Mouse (Mus musculus): ENCODE data around the gene Cdc37. TPM values are rescaled to one million over a fixed set of nuclear protein-coding genes. Genes with fewer than 3 reads are reported as not detected.
A peak's percentile ranks its signal among the peaks of the same experiment; 100 is the strongest.

Gene Cdc37
- total and polyA plus RNA-seq, 3 experiments: 779 to 1,631 (median 914) TPM

DNA sequence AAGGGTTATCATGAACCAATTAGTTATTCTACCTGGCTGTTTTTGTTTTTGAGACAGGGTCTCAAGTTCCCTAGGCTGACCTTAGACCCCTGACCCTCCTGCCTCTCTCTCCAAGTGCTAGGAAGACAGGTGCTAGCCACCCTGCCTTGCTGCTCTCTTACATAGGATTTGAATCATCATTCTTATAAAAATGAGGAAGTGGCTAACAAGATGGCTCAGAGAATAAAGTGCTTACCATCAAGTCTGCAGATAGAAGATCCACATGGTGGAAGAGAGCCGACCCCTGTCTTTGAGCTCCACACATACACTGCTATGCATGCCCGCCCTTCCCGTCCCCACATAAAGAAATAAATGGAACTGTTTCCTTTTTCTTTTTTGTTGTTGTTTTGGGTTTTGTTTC is 5.0 kb upstream of the Cdc37 start (continued):
- peak; percentile 72 for TF ChIP-seq ELF1 (IDR thresholded peaks at IDR 0.05; ENCODE audit: low read depth, low read length)

DNA sequence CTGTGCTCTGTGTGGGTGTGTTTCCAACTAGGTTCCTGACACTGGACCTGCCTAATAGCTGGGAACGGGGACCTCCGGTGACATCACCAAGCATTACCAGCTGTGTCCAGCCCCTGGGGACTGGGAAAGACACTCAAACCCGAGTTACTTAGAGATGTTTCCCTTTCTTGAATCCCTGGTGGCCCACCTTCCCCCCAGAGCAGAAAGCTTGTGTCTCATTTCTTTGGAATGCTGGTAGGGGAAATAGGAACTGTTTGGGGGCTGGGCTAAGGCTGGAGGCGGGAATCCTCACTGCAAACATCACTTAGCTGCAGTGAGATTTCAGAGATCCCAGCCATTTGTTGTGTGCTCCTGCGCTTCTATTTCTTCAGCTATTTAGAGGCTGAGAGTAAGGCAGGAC is 4.1 kb upstream of the Cdc37 start:
- no peak overlapping the region for H3K4me3 ChIP-seq (ENCODE audit: control insufficient read depth in 1 of 2, insufficient read depth in 1 of 2, low read depth in 2 of 2, low read length in 2 of 2)
- H3K9me3 ChIP-seq (replicated peaks; ENCODE audit: insufficient read depth, low read length): no peaks in the 10 kb centered on the region
- peaks cover 12 to 26% of the 10 kb centered on the region in 2 experiments for H3K4me1 ChIP-seq (ENCODE audit: control insufficient read depth in 1 of 2, insufficient read depth in 2 of 2, low read length in 2 of 2)
- TF ChIP-seq POLR2A (IDR thresholded peaks at IDR 0.05; ENCODE audit: control insufficient read depth in 1 of 2, insufficient read depth in 1 of 2, low read depth in 1 of 2, low read length in 2 of 2, poor library complexity in 1 of 2): 0 out of 4 replicates have a peak, but pooled peaks of 1 of the 2 experiments have one; percentile 31
- TF ChIP-seq NELFE (IDR thresholded peaks at IDR 0.05; ENCODE audit: low read depth, low read length): peak; percentile 11; the same call in 1 of the 2 replicates
- no peak for TF ChIP-seq RAD21 (IDR thresholded peaks at IDR 0.05; ENCODE audit: low read depth, low read length)
- no peak overlapping the region for H3K27ac ChIP-seq (ENCODE audit: control insufficient read depth, low read depth, low read length)
- H3K36me3 ChIP-seq (ENCODE audit: control insufficient read depth in 1 of 2, insufficient read depth in 2 of 2, low read length in 2 of 2): peaks cover 0 to 17% of the 10 kb centered on the region in 2 experiments; a peak in 2 of 4 replicates
- H3K79me2 ChIP-seq (ENCODE audit: control insufficient read depth, insufficient read depth, low read length, poor library complexity): peaks cover 12% of the 10 kb centered on the region
- H3K9ac ChIP-seq (ENCODE audit: control insufficient read depth, low read depth, low read length, poor library complexity, severe bottlenecking): no peak overlapping the region
- no peaks in the 10 kb centered on the region for H3K27me3 ChIP-seq (ENCODE audit: control insufficient read depth in 1 of 2, insufficient read depth in 2 of 2, low read length in 2 of 2)
- no peak for DNase-seq (ENCODE audit: low read depth, low spot score)

DNA sequence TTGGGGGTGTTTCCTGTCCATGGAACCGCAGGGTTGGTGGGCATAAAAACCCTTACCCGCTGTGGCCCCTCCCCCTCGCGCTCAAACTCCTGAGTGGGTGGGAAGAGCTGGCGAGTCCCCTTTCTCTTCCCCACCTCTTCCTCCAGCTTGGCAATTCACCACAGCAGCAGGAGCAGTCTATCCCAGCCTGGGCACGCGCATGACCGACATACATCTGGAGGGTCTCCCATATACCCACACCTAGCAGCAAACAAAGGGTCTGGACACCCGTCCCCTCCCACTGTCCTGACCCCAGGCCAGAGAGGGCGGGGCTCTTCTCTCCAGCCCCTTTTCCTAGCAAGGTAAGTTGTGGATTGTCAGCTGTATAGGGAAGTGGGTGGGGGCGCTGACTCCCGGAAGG is 3.5 kb upstream of the Cdc37 start:
- no peak overlapping the region; a peak in 1 of 4 replicates for H3K4me3 ChIP-seq (ENCODE audit: control insufficient read depth in 1 of 2, insufficient read depth in 1 of 2, low read depth in 2 of 2, low read length in 2 of 2)
- peaks cover 15 to 31% of the 10 kb centered on the region in 2 experiments for H3K4me1 ChIP-seq (ENCODE audit: control insufficient read depth in 1 of 2, insufficient read depth in 2 of 2, low read length in 2 of 2)
- TF ChIP-seq TAL1 (IDR thresholded peaks at IDR 0.05; ENCODE audit: low read length) (no peak), UBTF (IDR thresholded peaks at IDR 0.05; ENCODE audit: borderline replicate concordance, insufficient read depth, low read depth, low read length) (no peak), POLR2A (IDR thresholded peaks at IDR 0.05; ENCODE audit: control insufficient read depth in 1 of 2, insufficient read depth in 1 of 2, low read depth in 1 of 2, low read length in 2 of 2, poor library complexity in 1 of 2) (0 out of 4 replicates have a peak, but pooled peaks of 1 of the 2 experiments have one; percentile 7), MEF2A (IDR thresholded peaks at IDR 0.05; ENCODE audit: extremely low read depth, insufficient replicate concordance, low read depth, low read length, poor library complexity, severe bottlenecking) (no peak), ZC3H11A (IDR thresholded peaks at IDR 0.05; ENCODE audit: low read depth, low read length) (no peak), ETS1 (IDR thresholded peaks at IDR 0.05; ENCODE audit: low read depth, low read length) (no peak), CTCF (IDR thresholded peaks at IDR 0.05 in 2 of 3, conservative IDR thresholded peaks at IDR 0.05 in 1 of 3; ENCODE audit: control insufficient read depth in 1 of 3, insufficient read depth in 1 of 3, low read depth in 2 of 3, low read length in 3 of 3, poor library complexity in 1 of 3, severe bottlenecking in 1 of 3) (no peak), EP300 (IDR thresholded peaks at IDR 0.05; ENCODE audit: low read depth in 1 of 2, low read length in 2 of 2) (no peak), MYC (IDR thresholded peaks at IDR 0.05; ENCODE audit: low read depth, low read length) (no peak)
- H3K79me2 ChIP-seq (ENCODE audit: control insufficient read depth, insufficient read depth, low read length, poor library complexity): peaks cover 17% of the 10 kb centered on the region
- no peak for DNase-seq (ENCODE audit: low read depth, low spot score)
- H3K36me3 ChIP-seq (ENCODE audit: control insufficient read depth in 1 of 2, insufficient read depth in 2 of 2, low read length in 2 of 2): peaks cover 0 to 22% of the 10 kb centered on the region in 2 experiments; a peak in 2 of 4 replicates
- no peaks in the 10 kb centered on the region for H3K9me3 ChIP-seq (replicated peaks; ENCODE audit: insufficient read depth, low read length)
- no peak overlapping the region for H3K27ac ChIP-seq (ENCODE audit: control insufficient read depth, low read depth, low read length)
- H3K9ac ChIP-seq (ENCODE audit: control insufficient read depth, low read depth, low read length, poor library complexity, severe bottlenecking): no peak overlapping the region; the same call in 1 of the 2 replicates
- H3K27me3 ChIP-seq (ENCODE audit: control insufficient read depth in 1 of 2, insufficient read depth in 2 of 2, low read length in 2 of 2): no peaks in the 10 kb centered on the region
